Mouse (Mus musculus) limb, embryonic 15.5 days (tissue): Measurements from ENCODE around the gene Tmtc1. TPM values are rescaled to one million over a fixed set of nuclear protein-coding genes. Genes with fewer than 3 reads are reported as not detected.

Experiments used
- ATAC-seq: fragments of 200-750 bp; cut with Nextera tagmentation; 2 replicates; pipeline ENCODE4 v1.8.0; 2017; ENCODE audit warnings: low read depth, moderate TSS enrichment; ENCODE audit not compliant: insufficient number of reproducible peaks, low FRiP score, low TSS enrichment
- H3K27ac ChIP-seq: fragments of 300-500 bp; sonication (generic); 2 replicates; pipeline ENCODE4 v1.5.1; 2015; ENCODE audit warnings: moderate library complexity, mild to moderate bottlenecking, inconsistent platforms
- H3K27me3 ChIP-seq: fragments of 300-500 bp; sonication (generic); 2 replicates; pipeline ENCODE4 v1.6.1; 2015; ENCODE audit warnings: inconsistent platforms
- H3K36me3 ChIP-seq: fragments of 300-500 bp; sonication (generic); 2 replicates; pipeline ENCODE4 v1.6.1; 2015; ENCODE audit warnings: inconsistent platforms
- H3K4me1 ChIP-seq: fragments of 300-500 bp; sonication (generic); 2 replicates; pipeline ENCODE4 v1.6.1; 2015; ENCODE audit warnings: inconsistent platforms
- H3K4me2 ChIP-seq: fragments of 300-500 bp; sonication (generic); 2 replicates; pipeline ENCODE4 v1.6.1; 2015; ENCODE audit warnings: mild to moderate bottlenecking, inconsistent platforms
- H3K4me3 ChIP-seq: fragments of 300-500 bp; sonication (generic); 2 replicates; pipeline ENCODE4 v1.5.1; 2015; ENCODE audit warnings: mild to moderate bottlenecking, inconsistent platforms
- H3K9ac ChIP-seq: fragments of 300-500 bp; sonication (generic); 2 replicates; pipeline ENCODE4 v1.6.1; 2015; ENCODE audit warnings: inconsistent platforms
- H3K9me3 ChIP-seq: fragments of 300-500 bp; sonication (generic); 2 replicates; pipeline ENCODE4 v1.6.1; 2016; ENCODE audit warnings: inconsistent platforms
- WGBS: fragments of 180-500 bp; shearing (Covaris S2); methylation state at CpG from one replicate; pipeline ENCODE4 v1.1.7; 2015; 5-methylcytosine and 5-hydroxymethylcytosine counted together
- polyA plus RNA-seq: library from polyadenylated mRNA; unstranded; fragments of >200 nt; fragmentation: Nextera tagmentation; extraction: Ambion mirVana; gene quantifications from 2 replicates; pipeline ENCODE4 v1.2.1, GENCODE M21; 2015

Gene Tmtc1
- polyA plus RNA-seq, 1 experiment from 2014 or later = 1.3 TPM

DNA sequence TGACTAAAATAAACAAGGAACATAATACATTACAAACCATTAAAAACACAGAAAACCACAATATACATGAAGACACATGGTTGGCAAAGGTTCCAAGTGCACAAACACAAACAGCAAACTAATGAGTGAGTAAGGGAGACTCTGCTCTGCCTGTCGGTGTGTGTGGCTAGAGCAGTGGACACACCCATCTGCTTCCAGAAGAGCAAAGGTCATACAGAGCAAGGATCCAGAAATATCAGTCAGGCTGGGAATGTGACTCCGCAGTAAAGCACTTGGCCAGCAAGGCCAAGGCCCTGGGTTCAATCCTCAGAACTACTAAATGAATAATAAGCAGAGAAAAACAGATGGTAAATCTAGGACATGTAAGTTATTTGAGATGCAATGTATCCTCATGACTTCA lies 27.6 kb downstream of the Tmtc1 start:
- WGBS = 64% methylated on average over 2 of the region's 2 CpGs
- Histone ChIP-seq H3K9me3 (no peaks in the 10 kb centered on the region), H3K9ac (no peak overlapping the region), H3K4me3 (no peak overlapping the region), H3K4me1 (peaks cover 2% of the 10 kb centered on the region; the same call in 1 of the 2 replicates), H3K36me3 (0 out of 2 replicates have a peak, but pooled peaks cover 2% of the 10 kb centered on the region), H3K4me2 (no peak overlapping the region), H3K27ac (no peak overlapping the region), H3K27me3 (no peaks in the 10 kb centered on the region)
- no peak for ATAC-seq

DNA sequence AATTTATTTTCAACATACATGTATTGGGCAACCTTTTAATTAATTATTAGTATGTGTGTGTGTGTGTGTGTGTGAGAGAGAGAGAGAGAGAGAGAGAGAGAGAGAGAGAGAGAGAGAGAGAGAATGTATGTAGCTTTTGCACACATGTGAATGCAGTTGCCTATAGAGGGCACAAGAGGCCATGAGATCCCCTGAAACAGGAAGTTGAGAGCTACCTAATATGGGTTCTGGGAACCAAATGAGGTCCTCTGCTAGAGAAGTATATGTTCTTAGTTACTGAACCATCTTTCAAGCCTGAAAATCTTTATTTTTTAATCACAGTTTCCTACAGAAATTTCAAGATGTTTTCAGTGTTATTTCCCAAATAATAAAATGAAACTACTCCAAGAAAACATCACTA lies 30.6 kb downstream of the Tmtc1 start:
- Histone ChIP-seq H3K9ac (no peak overlapping the region), H3K4me3 (no peak overlapping the region), H3K36me3 (0 out of 2 replicates have a peak, but pooled peaks cover 2% of the 10 kb centered on the region), H3K4me2 (no peak overlapping the region), H3K27ac (no peak overlapping the region), H3K27me3 (no peaks in the 10 kb centered on the region), H3K9me3 (no peaks in the 10 kb centered on the region), H3K4me1 (no peaks in the 10 kb centered on the region)
- ATAC-seq = no peak

DNA sequence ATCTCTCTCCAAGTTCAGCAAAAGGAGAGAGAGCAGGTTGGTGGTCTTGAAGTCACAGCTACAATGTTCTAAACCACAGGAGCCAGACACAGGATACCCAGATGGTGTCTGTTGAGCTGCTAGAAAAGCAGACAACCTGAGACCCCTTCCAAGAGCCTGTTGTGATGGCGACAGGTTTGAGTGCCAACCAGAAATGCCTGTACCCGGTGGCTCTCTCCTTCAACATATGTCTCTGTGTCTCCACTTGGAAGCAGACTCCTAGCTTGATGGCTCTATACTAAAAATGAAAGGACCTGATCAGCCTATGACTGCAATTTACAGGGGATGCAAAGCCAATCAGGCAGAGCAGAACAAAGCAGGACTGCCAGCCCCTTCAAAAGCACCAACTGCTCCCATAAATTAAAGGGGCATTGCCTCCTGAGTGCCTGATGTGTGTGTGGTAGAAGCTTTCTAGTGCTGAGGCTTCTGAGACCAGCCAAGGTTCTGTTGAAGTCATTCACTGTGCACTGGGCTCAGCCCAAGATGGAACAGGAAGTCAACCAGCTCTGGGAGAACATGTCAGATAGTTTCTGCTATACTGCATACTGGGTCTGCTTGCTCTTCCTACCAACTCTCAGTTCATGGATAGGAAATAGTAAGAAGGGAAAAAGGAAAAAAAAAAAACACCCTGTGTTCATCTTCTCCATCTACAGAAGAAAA lies 37.2 kb downstream of the Tmtc1 start:
- H3K4me3 ChIP-seq = no peak overlapping the region
- no peaks in the 10 kb centered on the region for H3K36me3 ChIP-seq
- H3K27ac ChIP-seq = no peak overlapping the region
- ATAC-seq = no peak
- H3K4me1 ChIP-seq = no peaks in the 10 kb centered on the region
- no peaks in the 10 kb centered on the region for H3K9me3 ChIP-seq
- no peak overlapping the region for H3K9ac ChIP-seq
- WGBS = 61% methylated on average over 2 of the region's 2 CpGs
- no peak overlapping the region for H3K4me2 ChIP-seq
- H3K27me3 ChIP-seq = no peaks in the 10 kb centered on the region

DNA sequence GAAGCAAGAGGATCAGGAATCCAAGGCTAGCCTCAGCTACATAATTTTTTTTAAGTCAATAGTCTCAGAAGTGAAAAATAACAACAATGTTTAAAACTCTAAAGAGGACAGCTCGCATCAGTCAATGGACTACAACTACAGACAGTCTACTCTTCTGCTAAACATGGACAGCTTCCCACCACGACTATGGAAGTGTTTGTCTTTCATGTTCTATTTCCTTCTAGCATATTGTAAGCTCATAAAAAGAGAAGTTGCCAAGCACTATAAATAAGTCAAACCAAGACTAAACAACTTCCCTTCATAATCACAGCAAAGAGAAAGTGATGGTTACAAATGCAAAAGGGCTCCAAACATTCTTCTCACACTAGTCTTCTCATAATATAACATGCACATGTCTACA lies 38.6 kb downstream of the Tmtc1 start:
- Histone ChIP-seq H3K27ac (no peak overlapping the region), H3K27me3 (no peaks in the 10 kb centered on the region), H3K9me3 (no peaks in the 10 kb centered on the region), H3K9ac (no peak overlapping the region), H3K4me2 (no peak overlapping the region), H3K4me1 (no peaks in the 10 kb centered on the region), H3K4me3 (no peak overlapping the region), H3K36me3 (no peaks in the 10 kb centered on the region)
- no peak for ATAC-seq
- WGBS = 73% methylated on average over 2 of the region's 2 CpGs

DNA sequence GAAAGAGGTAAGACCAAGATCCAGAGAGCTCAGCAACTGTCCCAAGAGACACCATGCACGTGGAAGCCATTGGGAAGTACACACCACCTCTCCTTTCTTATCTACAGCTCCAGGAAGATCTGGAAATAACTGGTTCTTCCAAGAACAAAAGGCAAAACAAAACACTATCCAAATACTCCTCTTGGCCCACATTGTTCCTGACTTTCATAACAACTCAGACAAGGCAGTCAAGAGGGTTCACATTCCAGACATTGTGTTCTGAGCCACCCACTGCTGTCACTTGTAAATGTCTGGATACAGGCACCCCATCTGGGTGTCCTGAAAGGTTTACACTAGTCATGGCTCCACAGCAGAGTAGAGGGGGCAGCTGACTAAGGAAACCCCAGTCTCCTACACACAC lies 39.7 kb downstream of the Tmtc1 start:
- Histone ChIP-seq H3K36me3 (no peaks in the 10 kb centered on the region), H3K9ac (no peak overlapping the region), H3K9me3 (no peaks in the 10 kb centered on the region), H3K4me2 (no peak overlapping the region), H3K4me3 (no peak overlapping the region), H3K27ac (no peak overlapping the region), H3K4me1 (no peaks in the 10 kb centered on the region), H3K27me3 (no peaks in the 10 kb centered on the region)
- 50% methylated on average over 1 of the region's 1 CpGs for WGBS
- no peak for ATAC-seq

DNA sequence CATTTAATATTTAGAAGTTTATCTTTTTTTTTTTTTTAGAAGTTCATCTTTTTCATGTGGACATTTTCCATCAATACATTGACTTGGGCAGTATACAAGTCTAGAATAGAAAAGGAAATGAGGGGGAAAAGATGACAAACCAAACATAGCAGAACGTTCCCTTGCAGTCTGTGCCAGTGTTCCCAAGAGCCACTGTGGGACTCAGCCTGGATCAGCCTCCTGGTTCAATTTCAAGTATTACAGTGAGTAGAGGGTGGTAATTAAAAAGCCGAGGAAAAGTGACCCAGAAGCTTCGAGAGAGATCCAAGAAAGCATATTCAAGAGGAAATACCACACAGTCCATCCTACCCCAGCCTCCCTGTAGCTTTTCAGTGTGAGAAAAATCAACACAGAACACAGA lies 40.4 kb downstream of the Tmtc1 start:
- H3K9me3 ChIP-seq = no peaks in the 10 kb centered on the region
- no peaks in the 10 kb centered on the region for H3K36me3 ChIP-seq
- no peak overlapping the region for H3K4me3 ChIP-seq
- H3K9ac ChIP-seq = no peak overlapping the region
- ATAC-seq = no peak
- H3K27me3 ChIP-seq = no peaks in the 10 kb centered on the region
- H3K4me1 ChIP-seq = no peaks in the 10 kb centered on the region
- 47% methylated on average over 3 of the region's 3 CpGs for WGBS
- no peak overlapping the region for H3K27ac ChIP-seq
- H3K4me2 ChIP-seq = no peak overlapping the region

DNA sequence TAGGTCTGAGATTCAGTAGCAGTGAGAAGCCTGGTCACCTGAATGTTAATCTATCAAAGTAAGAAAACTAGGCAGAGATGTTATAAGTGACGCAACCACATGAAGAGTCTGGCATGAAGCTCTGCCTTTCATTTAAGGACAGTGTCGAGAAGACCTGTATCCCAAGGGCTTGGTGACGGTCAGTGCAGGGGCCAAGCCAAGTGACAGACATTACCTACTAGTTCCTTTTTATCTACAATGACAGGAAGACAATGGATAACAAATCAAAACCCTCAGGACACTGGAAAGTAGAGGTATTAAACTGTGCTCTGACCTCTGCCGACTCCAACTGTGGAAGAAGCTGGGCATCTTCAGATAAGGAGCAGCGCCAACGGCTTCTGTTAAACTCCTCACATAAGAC lies 43.2 kb downstream of the Tmtc1 start:
- H3K4me1 ChIP-seq = no peaks in the 10 kb centered on the region
- no peaks in the 10 kb centered on the region for H3K9me3 ChIP-seq
- H3K36me3 ChIP-seq = no peaks in the 10 kb centered on the region
- no peak overlapping the region for H3K9ac ChIP-seq
- no peak overlapping the region for H3K27ac ChIP-seq
- no peak for ATAC-seq
- H3K27me3 ChIP-seq = no peaks in the 10 kb centered on the region
- no peak overlapping the region for H3K4me2 ChIP-seq
- WGBS = 85% methylated on average over 6 of the region's 6 CpGs
- no peak overlapping the region for H3K4me3 ChIP-seq

DNA sequence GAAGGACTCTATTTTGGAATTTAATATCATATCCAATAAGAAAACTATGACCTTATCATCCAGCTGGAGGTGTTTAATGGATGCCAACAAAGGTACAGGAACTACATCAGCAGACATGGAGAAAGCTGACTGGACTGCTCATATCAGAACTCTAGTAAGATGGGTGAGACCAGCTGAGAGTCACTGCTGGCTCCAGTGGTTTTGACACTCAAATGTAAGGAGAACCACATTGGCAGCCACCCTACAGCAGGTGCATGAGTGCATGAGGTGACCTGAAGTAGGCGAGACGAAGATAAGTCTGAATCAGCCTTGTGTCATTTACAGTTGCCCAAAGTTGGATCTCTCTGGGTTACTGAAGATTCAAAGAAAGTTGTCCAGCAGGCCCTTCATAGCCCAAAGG lies 44.6 kb downstream of the Tmtc1 start:
- Histone ChIP-seq H3K4me1 (no peaks in the 10 kb centered on the region), H3K9ac (no peak overlapping the region), H3K9me3 (no peaks in the 10 kb centered on the region), H3K36me3 (no peaks in the 10 kb centered on the region), H3K27me3 (no peaks in the 10 kb centered on the region), H3K4me3 (no peak overlapping the region), H3K4me2 (no peak overlapping the region), H3K27ac (no peak overlapping the region)
- no peak for ATAC-seq
- WGBS = 90% methylated on average over 2 of the region's 2 CpGs

DNA sequence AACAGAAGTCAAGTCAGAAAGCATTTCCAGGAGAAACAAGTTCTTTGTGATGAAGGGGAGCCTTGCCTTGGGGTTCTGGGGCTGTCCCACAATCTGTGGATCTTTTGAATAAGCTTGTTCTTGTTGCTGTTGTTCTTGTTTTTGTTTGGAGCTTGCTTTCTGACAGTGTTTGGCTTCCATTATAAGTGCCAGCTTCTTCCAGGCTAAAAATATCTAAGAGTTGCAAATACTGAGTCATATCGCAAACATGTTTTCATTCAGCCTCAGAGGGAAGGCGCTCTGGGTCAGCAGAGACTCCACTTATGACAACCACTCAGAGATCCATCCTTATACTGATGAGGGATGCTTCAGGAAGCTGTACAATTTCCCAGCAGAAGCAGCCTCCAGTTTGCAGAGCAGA lies 45.3 kb downstream of the Tmtc1 start:
- Histone ChIP-seq H3K27me3 (no peaks in the 10 kb centered on the region), H3K9me3 (no peaks in the 10 kb centered on the region), H3K4me3 (no peak overlapping the region), H3K4me1 (no peaks in the 10 kb centered on the region), H3K36me3 (no peaks in the 10 kb centered on the region), H3K27ac (no peak overlapping the region), H3K9ac (no peak overlapping the region), H3K4me2 (no peak overlapping the region)
- 86% methylated on average over 2 of the region's 2 CpGs for WGBS
- ATAC-seq = no peak

DNA sequence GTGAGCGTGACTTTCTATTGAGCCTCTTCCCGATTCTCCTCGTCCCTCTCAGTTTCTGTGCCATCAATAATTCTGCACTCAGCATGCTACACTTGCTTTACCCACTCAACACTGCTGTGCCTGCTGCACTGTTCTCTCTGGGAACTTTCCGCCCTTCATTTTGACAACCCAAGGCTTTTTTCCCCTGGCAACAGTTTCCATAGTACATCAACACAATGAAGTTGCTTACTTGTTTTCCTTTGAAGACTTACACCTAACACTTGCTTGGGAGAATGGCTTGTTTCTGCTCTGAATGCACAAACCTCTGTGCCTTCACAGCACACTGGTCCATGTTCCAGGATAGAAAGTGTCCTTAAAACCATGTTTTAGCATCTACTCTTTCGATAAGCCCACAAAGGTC lies 46.9 kb downstream of the Tmtc1 start:
- H3K27ac ChIP-seq = no peak overlapping the region
- H3K9ac ChIP-seq = no peak overlapping the region
- H3K27me3 ChIP-seq = no peaks in the 10 kb centered on the region
- no peak for ATAC-seq
- H3K9me3 ChIP-seq = no peaks in the 10 kb centered on the region
- no peaks in the 10 kb centered on the region; the same call in 1 of the 2 replicates for H3K4me1 ChIP-seq
- no peak overlapping the region for H3K4me3 ChIP-seq
- H3K36me3 ChIP-seq = no peaks in the 10 kb centered on the region
- WGBS = 87% methylated on average over 5 of the region's 5 CpGs
- H3K4me2 ChIP-seq = no peak overlapping the region

DNA sequence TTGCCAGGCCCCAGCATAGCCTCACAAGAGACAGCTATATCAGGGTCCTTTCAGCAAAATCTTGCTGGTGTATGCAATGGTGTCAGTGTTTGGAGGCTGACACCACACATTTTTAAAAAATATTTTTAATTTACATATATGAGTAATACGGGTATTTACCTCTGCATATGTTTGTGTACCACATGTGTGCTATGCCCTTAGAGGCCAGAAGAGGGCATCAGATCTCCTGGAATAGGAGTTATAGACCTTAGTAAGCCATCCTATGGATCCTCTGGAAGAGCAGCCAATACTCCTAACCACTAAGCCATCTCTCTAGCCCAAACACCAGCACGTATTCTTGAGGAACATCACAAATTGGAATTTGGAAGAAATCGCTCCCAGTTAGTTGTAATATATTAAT lies 48.9 kb downstream of the Tmtc1 start:
- Histone ChIP-seq H3K9ac (no peak overlapping the region), H3K4me3 (no peak overlapping the region), H3K27me3 (no peaks in the 10 kb centered on the region), H3K27ac (no peak overlapping the region), H3K4me1 (peaks cover 15% of the 10 kb centered on the region), H3K36me3 (no peaks in the 10 kb centered on the region), H3K9me3 (no peaks in the 10 kb centered on the region), H3K4me2 (no peak overlapping the region)
- WGBS = 89% methylated on average over 3 of the region's 3 CpGs
- ATAC-seq = no peak

DNA sequence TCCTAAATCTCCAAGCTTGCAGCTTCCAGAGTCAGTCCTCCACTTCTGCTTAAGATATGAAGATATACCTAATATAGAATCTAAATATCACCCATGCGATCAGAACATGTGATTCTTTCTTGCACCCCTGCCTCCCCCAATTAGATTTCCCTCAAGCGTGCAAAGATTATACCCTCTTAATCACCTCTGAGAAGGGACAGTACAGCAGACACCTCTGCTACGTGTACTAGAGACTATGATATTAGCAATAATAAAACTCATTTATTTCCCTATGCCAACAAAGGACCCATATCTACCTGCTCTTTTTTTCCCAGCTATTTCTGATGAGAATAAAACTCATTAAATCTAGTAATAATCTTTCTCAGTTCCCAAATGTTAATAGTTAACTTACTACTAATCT lies 49.9 kb downstream of the Tmtc1 start:
- Histone ChIP-seq H3K4me2 (no peak overlapping the region), H3K27me3 (no peaks in the 10 kb centered on the region), H3K36me3 (no peaks in the 10 kb centered on the region), H3K27ac (no peak overlapping the region), H3K4me1 (peaks cover 15% of the 10 kb centered on the region), H3K9ac (no peak overlapping the region), H3K4me3 (no peak overlapping the region), H3K9me3 (no peaks in the 10 kb centered on the region)
- WGBS = 77% methylated on average over 3 of the region's 3 CpGs
- no peak for ATAC-seq

DNA sequence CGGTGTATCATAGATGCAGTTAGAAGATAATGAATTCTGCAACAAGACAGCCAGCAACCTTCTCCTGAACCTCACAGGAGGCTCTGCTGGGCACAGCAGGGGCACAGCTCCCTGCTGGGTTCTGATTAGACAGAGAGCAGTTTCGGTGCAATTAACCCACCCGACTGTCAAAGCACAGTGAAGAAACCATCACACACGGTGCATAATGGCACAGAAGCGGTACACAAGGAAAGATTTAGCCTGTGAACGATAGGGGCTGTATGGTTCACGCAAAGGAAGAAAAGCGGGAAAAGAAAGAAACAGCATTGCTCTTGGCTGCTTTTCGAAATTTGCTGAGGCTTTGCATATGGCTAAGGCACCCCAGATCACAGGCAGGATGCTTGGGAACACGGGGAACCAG lies 52.0 kb downstream of the Tmtc1 start:
- Histone ChIP-seq H3K27ac (no peak overlapping the region), H3K9ac (no peak overlapping the region), H3K4me2 (no peak overlapping the region), H3K4me1 (peaks cover 15% of the 10 kb centered on the region), H3K27me3 (no peaks in the 10 kb centered on the region), H3K9me3 (no peaks in the 10 kb centered on the region), H3K36me3 (no peaks in the 10 kb centered on the region), H3K4me3 (no peak overlapping the region)
- no peak for ATAC-seq
- 43% methylated on average over 10 of the region's 10 CpGs for WGBS
